Mouse (Mus musculus) erythroblast, embryonic 14.5 days (primary cell): ENCODE data around the gene Casp12. TPM values are rescaled to one million over a fixed set of nuclear protein-coding genes. Genes with fewer than 3 reads are reported as not detected.

Experiments used
- H3K27me3 ChIP-seq: 2 replicates; pipeline ENCODE4 v1.6.1; 2012; ENCODE audit warnings: inconsistent platforms; ENCODE audit not compliant: control insufficient read depth
- H3K36me3 ChIP-seq: 2 replicates; pipeline ENCODE4 v1.6.1; 2012; ENCODE audit warnings: mild to moderate bottlenecking, inconsistent platforms; ENCODE audit not compliant: control insufficient read depth
- H3K4me1 ChIP-seq: 2 replicates; pipeline ENCODE4 v1.6.1; 2012; ENCODE audit warnings: inconsistent platforms; ENCODE audit not compliant: control insufficient read depth
- H3K4me3 ChIP-seq: replicated peaks from 2 replicates; pipeline ENCODE3; 2012; ENCODE audit warnings: moderate library complexity, mild to moderate bottlenecking, inconsistent platforms
- H3K9me3 ChIP-seq: 2 replicates; pipeline ENCODE4 v1.6.1; 2012; ENCODE audit warnings: low read length, inconsistent platforms, mixed read lengths; ENCODE audit not compliant: control insufficient read depth
- GATA1 ChIP-seq: IDR thresholded peaks from 2 replicates; pipeline ENCODE4 v1.6.1; 2012; ENCODE audit warnings: low read length, inconsistent platforms, mixed read lengths
- TAL1 ChIP-seq: IDR thresholded peaks from 3 replicates; pipeline ENCODE4 v1.6.1; 2012; ENCODE audit warnings: low read length, inconsistent platforms, mixed read lengths
- polyA plus RNA-seq: library from polyadenylated mRNA; stranded (reverse); fragments of >175 nt; gene quantifications from 2 replicates; pipeline ENCODE4 v1.2.3, GENCODE M21; 2012

Casp12 gene
- polyA plus RNA-seq, 1 experiment: not detected

- no peak for TF ChIP-seq GATA1
- no peak for TF ChIP-seq TAL1
- H3K4me1 ChIP-seq: no peaks in the 10 kb centered on the region
- H3K9me3 ChIP-seq: no peaks in the 10 kb centered on the region
- H3K27me3 ChIP-seq: no peaks in the 10 kb centered on the region
- H3K4me3 ChIP-seq: no peak overlapping the region
- H3K36me3 ChIP-seq: no peaks in the 10 kb centered on the region
These were observed 72.6 kb downstream of the Casp12 start for GRCm38 (mm10) chr9:5417871-5418270.

Other genes starting within 250 kb of the Casp12 start
- gene Casp1, start 46.9 kb upstream of the Casp12 start, polyA plus RNA-seq: not detected in 2 replicates
- gene Casp4, start 36.6 kb upstream of the Casp12 start, polyA plus RNA-seq: not detected in 2 replicates